Mouse (Mus musculus) intestine, embryonic 14.5 days (tissue): ENCODE measurements around the gene Gm49601. TPM values are rescaled to one million over a fixed set of nuclear protein-coding genes. Genes with fewer than 3 reads are reported as not detected.
A peak's percentile ranks its signal among the peaks of the same experiment; 100 is the strongest.

Source experiments
- ATAC-seq: fragments of 200-750 bp; cut with Nextera tagmentation; replicated peaks from 2 replicates; pipeline ENCODE4 v1.8.0; 2017; ENCODE audit warnings: low read depth, moderate number of reproducible peaks, moderate TSS enrichment, moderate library complexity; ENCODE audit not compliant: low FRiP score, low TSS enrichment
- DNase-seq: peaks from one replicate; pipeline ENCODE4 v3.0.0-alpha.2; 2018; ENCODE audit warnings: low spot score
- H3K27ac ChIP-seq: fragments of 300-500 bp; sonication (generic); 2 replicates; pipeline ENCODE4 v1.5.1; 2014; ENCODE audit warnings: low read depth, mild to moderate bottlenecking, control low read depth
- H3K27me3 ChIP-seq: fragments of 300-500 bp; sonication (generic); replicated peaks from 2 replicates; pipeline ENCODE4 v1.6.1; 2014; ENCODE audit warnings: low read length, control low read depth; ENCODE audit not compliant: control insufficient read depth, insufficient read depth
- H3K36me3 ChIP-seq: fragments of 300-500 bp; sonication (generic); 2 replicates; pipeline ENCODE4 v1.6.1; 2014; ENCODE audit warnings: low read length, control low read depth; ENCODE audit not compliant: control insufficient read depth, insufficient read depth
- H3K4me1 ChIP-seq: fragments of 300-500 bp; sonication (generic); replicated peaks from 2 replicates; pipeline ENCODE4 v1.6.1; 2014; ENCODE audit warnings: low read length, control low read depth, mixed read lengths; ENCODE audit not compliant: control insufficient read depth, insufficient read depth
- H3K4me2 ChIP-seq: fragments of 300-500 bp; sonication (generic); 2 replicates; pipeline ENCODE4 v1.6.1; 2014; ENCODE audit warnings: low read length
- H3K4me3 ChIP-seq: fragments of 300-500 bp; sonication (generic); 2 replicates; pipeline ENCODE4 v1.5.1; 2014; ENCODE audit warnings: low read depth, low read length, control low read depth, mixed read lengths
- H3K9ac ChIP-seq: fragments of 300-500 bp; sonication (generic); 2 replicates; pipeline ENCODE4 v1.6.1; 2014; ENCODE audit warnings: mild to moderate bottlenecking, low read length
- H3K9me3 ChIP-seq: fragments of 300-500 bp; sonication (generic); 2 replicates; pipeline ENCODE4 v1.6.1; 2016; ENCODE audit warnings: low read length, control low read depth; ENCODE audit not compliant: control insufficient read depth
- WGBS: fragments of 180-500 bp; shearing (Covaris S2); extraction: QIAGEN DNeasy Blood & Tissue Kit; methylation state at CpG from one replicate; pipeline ENCODE4 v1.1.7; 2014; 5-methylcytosine and 5-hydroxymethylcytosine counted together
- polyA plus RNA-seq: library from polyadenylated mRNA; unstranded; fragments of >200 nt; fragmentation: Nextera tagmentation; extraction: Ambion mirVana; gene quantifications from 2 replicates; pipeline ENCODE4 v1.2.1, GENCODE M21; 2014

Gm49601 gene
- polyA plus RNA-seq, 1 experiment from 2014 or later: 2.0 TPM

GRCm38 (mm10) chr16:18620601-18621361 is 5.4 kb downstream of the Gm49601 start:
- Histone ChIP-seq H3K4me1 (peaks cover 12% of the 10 kb centered on the region), H3K9ac (peak overlapping the region; percentile 20; the same call in 1 of the 2 replicates), H3K9me3 (no peaks in the 10 kb centered on the region), H3K27me3 (peaks cover 79% of the 10 kb centered on the region), H3K4me3 (peak overlapping the region; percentile 47), H3K36me3 (peaks cover 23% of the 10 kb centered on the region), H3K27ac (no peak overlapping the region), H3K4me2 (peak overlapping the region; percentile 84)
- 0 out of 2 replicates have a peak, but pooled peaks have one; percentile 7 for ATAC-seq
- under 1% methylated on average over 74 of the region's 74 CpGs for WGBS
- DNase-seq: peak; percentile 76

- Histone ChIP-seq H3K27ac (no peak overlapping the region), H3K4me2 (no peak overlapping the region), H3K9me3 (no peaks in the 10 kb centered on the region), H3K36me3 (peaks cover 23% of the 10 kb centered on the region), H3K27me3 (peaks cover 73% of the 10 kb centered on the region), H3K4me1 (peaks cover 12% of the 10 kb centered on the region), H3K4me3 (no peak overlapping the region; the same call in 1 of the 2 replicates), H3K9ac (no peak overlapping the region)
- WGBS: 40% methylated on average over 6 of the region's 6 CpGs
- DNase-seq (no peak), ATAC-seq (no peak)
These were observed 6.0 kb downstream of the Gm49601 start for GRCm38 (mm10) chr16:18620201-18620600.

DNA sequence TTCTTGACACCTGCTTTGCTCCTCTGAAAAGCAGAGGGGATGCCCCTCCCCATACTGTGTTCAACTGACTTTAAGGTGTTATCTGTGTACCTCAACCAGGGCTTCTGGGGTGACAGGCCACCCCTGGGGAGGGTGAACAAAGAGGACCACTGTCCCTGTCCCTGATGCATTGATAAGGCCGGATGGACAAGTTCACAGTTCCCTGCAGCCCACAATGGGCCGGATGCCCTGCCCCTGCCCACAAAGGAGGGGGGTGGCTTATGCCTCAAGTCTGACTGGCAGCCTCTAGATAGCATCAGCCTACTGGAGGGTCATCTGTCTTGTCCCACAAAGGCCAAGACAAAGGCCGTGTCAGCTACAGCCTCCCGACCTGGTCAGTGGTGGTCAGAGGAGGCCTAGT is 7.1 kb downstream of the Gm49601 start:
- no peak for ATAC-seq
- 66% methylated on average over 4 of the region's 4 CpGs for WGBS
- DNase-seq: no peak

DNA sequence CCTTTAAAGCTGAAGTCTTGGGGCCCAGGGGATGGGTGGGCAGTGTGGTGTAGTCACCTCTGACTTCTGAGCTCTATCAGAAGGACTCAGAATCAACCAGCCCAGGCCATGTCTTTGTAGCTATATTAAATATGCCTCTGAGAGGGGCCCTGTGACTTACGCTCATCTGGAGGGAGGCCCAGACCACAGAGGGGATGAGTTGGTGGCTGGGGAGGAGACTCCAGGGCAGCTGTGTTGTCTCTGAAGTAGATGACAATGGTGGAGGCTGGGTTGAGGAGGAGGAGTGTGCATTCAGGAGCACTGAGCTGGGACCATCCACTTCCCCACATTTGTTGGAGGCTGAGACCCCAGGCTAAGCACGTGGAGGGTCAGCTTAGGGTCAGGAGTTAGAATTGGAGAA is 7.9 kb downstream of the Gm49601 start:
- Histone ChIP-seq H3K9ac (no peak overlapping the region), H3K27me3 (peaks cover 54% of the 10 kb centered on the region), H3K9me3 (no peaks in the 10 kb centered on the region), H3K4me3 (no peak overlapping the region), H3K4me2 (no peak overlapping the region), H3K27ac (no peak overlapping the region), H3K4me1 (peaks cover 12% of the 10 kb centered on the region), H3K36me3 (peaks cover 10% of the 10 kb centered on the region; the same call in 1 of the 2 replicates)
- ATAC-seq (no peak), DNase-seq (no peak)
- 61% methylated on average over 2 of the region's 2 CpGs for WGBS

More for the DNA sequence above, 7.1 kb downstream of the Gm49601 start:
- Histone ChIP-seq H3K27me3 (peaks cover 62% of the 10 kb centered on the region), H3K4me3 (no peak overlapping the region), H3K9ac (no peak overlapping the region), H3K4me1 (peaks cover 12% of the 10 kb centered on the region), H3K9me3 (no peaks in the 10 kb centered on the region), H3K4me2 (no peak overlapping the region), H3K36me3 (peaks cover 18% of the 10 kb centered on the region), H3K27ac (no peak overlapping the region)

DNA sequence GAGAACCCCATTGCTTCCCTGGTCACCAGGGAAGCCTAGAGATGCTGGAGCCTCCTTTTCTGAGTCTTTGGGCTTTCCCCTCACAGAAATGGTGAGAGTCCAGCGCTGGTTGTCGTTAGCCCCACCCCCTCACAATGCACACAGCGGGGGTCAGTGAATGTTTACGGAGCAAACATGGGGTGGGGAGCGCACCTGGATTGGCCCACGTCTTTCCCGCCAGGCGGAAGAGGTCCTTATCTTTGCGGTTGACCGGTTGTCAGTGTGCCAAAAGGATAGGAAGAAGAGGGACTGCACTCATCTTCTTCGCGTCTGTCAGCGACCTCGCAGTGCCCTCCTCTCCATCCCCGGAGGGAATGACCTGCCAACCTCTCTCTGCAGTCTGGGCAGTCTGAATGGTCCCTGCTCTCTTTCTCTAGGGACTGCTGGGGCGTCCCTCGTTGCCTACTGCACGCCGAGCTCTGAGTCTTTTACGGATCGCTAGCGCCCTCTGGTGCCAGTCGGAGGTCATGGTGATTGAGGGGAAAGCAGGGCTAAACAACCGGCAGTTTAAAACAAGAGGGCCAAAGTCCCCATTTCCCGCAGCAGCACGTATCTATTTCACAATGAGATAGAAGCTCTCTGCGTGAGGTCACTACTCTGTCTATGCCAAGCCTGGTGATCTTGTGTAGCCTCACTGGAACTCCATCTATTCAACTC is 8.7 kb downstream of the Gm49601 start:
- 2% methylated on average over 27 of the region's 27 CpGs for WGBS
- Histone ChIP-seq H3K9ac (no peak overlapping the region), H3K36me3 (0 out of 2 replicates have a peak, but pooled peaks cover 2% of the 10 kb centered on the region), H3K4me1 (peaks cover 12% of the 10 kb centered on the region), H3K27ac (no peak overlapping the region), H3K4me2 (peak overlapping the region; percentile 43), H3K9me3 (no peaks in the 10 kb centered on the region), H3K4me3 (no peak overlapping the region), H3K27me3 (peaks cover 46% of the 10 kb centered on the region)
- peak; percentile 98 for DNase-seq
- no peak; the same call in 1 of the 2 replicates for ATAC-seq

- Histone ChIP-seq H3K4me1 (peaks cover 12% of the 10 kb centered on the region; the same call in 1 of the 2 replicates), H3K36me3 (no peaks in the 10 kb centered on the region), H3K9me3 (no peaks in the 10 kb centered on the region), H3K9ac (no peak overlapping the region), H3K27me3 (peaks cover 14% of the 10 kb centered on the region; the same call in 1 of the 2 replicates), H3K27ac (no peak overlapping the region), H3K4me2 (no peak overlapping the region), H3K4me3 (no peak overlapping the region)
- no peak for ATAC-seq
- DNase-seq: no peak
- WGBS: 62% methylated on average over 3 of the region's 3 CpGs
These were observed 12.9 kb downstream of the Gm49601 start for GRCm38 (mm10) chr16:18613301-18613700.

- DNase-seq (no peak), ATAC-seq (no peak)
- Histone ChIP-seq H3K4me3 (no peak overlapping the region), H3K36me3 (no peaks in the 10 kb centered on the region), H3K9ac (no peak overlapping the region), H3K4me2 (no peak overlapping the region), H3K27ac (no peak overlapping the region), H3K27me3 (peaks cover 11% of the 10 kb centered on the region; the same call in 1 of the 2 replicates), H3K9me3 (no peaks in the 10 kb centered on the region), H3K4me1 (peaks cover 12% of the 10 kb centered on the region; the same call in 1 of the 2 replicates)
- WGBS: 43% methylated on average over 13 of the region's 13 CpGs
These were observed 14.5 kb downstream of the Gm49601 start for GRCm38 (mm10) chr16:18611752-18612151.

- Histone ChIP-seq H3K36me3 (no peaks in the 10 kb centered on the region), H3K4me2 (no peak overlapping the region), H3K4me3 (no peak overlapping the region), H3K27me3 (peaks cover 11% of the 10 kb centered on the region; the same call in 1 of the 2 replicates), H3K9me3 (no peaks in the 10 kb centered on the region), H3K4me1 (peaks cover 12% of the 10 kb centered on the region; the same call in 1 of the 2 replicates), H3K9ac (no peak overlapping the region), H3K27ac (no peak overlapping the region)
- ATAC-seq (no peak), DNase-seq (no peak)
- 60% methylated on average over 2 of the region's 2 CpGs for WGBS
These were observed 17.1 kb downstream of the Gm49601 start for GRCm38 (mm10) chr16:18609099-18609498.
